Mouse (Mus musculus): ENCODE results near the gene Sox12. TPM values are rescaled to one million over a fixed set of nuclear protein-coding genes. Genes with fewer than 3 reads are reported as not detected.

The Sox12 gene
- polyA plus RNA-seq, 1 experiment: 4.0 TPM

DNA sequence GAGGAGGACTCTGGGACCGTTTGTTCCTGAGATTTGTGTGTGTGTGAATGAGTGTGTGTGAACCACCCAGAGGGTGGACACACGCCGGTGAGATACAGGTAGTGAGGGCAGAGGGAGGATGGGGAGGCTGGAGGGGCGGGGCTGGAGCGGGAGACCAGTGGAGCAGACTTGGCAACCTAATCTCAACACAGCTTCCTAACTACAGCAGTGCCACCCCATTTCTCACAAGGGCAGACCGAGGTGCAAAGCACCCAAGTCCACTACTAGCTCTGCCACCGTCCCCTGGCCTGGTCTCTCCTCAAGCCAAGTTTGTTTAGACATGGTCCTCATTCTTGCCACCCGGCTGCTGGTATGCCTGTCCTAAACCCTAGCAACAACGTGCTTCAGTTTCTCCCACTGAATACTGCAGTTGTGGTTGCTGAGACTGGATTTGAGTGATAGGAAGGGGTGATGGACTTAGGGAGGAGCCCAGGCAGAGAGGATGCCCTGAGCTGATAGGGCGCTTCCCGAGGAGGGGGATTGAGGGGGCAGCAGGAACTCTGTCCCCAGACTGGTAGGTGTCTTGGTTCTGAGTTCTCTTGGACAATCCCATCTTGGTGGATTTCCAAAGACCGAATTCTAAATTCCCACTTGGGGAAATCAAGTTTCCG is 2.5 kb downstream of the Sox12 start:
- TF ChIP-seq CTCF (IDR thresholded peaks at IDR 0.05; ENCODE audit: extremely low read depth, insufficient read depth, insufficient read length, insufficient replicate concordance) (no peak), POLR2A (IDR thresholded peaks at IDR 0.05; ENCODE audit: low read depth, low read length) (no peak)
- H3K27ac ChIP-seq (ENCODE audit: insufficient read depth, low read length): no peak overlapping the region
- no peak for DNase-seq (ENCODE audit: low read depth in 1 of 2, low spot score in 2 of 2)
- H3K4me3 ChIP-seq (ENCODE audit: extremely low read depth, insufficient read depth, insufficient read length): no peak overlapping the region
- WGBS: 71% methylated on average over 13 of the region's 13 CpGs
- peaks cover 9% of the 10 kb centered on the region for H3K4me1 ChIP-seq (ENCODE audit: control insufficient read depth, insufficient read depth, insufficient read length)
- H3K27me3 ChIP-seq (ENCODE audit: control insufficient read depth, insufficient read depth, low read length): peaks cover 2% of the 10 kb centered on the region; the same call in 1 of the 2 replicates
- no peaks in the 10 kb centered on the region for H3K36me3 ChIP-seq (ENCODE audit: control insufficient read depth, insufficient read depth, low read length)

DNA sequence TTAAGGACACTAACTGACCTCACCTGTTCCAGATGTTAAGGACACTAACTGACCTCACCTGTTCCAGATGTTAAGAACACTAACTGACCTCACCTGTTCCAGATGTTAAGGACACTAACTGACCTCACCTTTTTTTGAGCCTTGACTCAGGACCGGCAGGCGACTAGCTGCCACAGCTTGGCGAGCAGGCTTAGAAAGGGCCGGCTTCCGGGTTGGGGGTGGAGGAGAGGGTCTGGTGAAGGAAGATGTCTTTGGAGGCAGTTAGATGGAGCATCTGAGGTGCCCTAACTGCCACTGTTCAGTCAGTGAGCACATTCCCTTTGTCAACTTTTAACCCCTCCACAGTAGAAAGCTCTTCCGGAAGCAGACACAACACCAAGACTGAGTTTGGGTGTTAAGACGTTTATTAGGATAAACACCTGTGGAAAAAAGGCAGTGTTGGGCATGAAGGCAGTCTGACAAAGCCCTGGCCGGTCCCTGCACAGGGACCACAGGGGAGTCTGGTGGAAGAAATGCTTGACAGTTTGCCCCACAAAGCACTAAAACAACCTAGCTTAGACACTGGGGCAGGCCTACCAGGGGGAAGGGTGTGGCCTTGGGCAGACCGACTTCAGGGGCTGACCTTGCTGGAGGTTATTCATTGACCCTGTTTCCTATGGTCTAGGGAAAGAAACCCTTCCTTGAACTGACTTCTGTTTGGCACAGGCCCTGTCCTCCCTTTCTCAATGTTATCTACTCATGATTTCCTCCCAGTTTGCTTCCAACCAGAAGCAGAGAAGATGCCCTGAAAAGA is 4.4 kb downstream of the Sox12 start:
- no peak for DNase-seq (ENCODE audit: low read depth in 1 of 2, low spot score in 2 of 2)
- peaks cover 2% of the 10 kb centered on the region; the same call in 1 of the 2 replicates for H3K27me3 ChIP-seq (ENCODE audit: control insufficient read depth, insufficient read depth, low read length)
- no peak overlapping the region for H3K27ac ChIP-seq (ENCODE audit: insufficient read depth, low read length)
- no peak overlapping the region for H3K4me3 ChIP-seq (ENCODE audit: extremely low read depth, insufficient read depth, insufficient read length)
- 81% methylated on average over 9 of the region's 9 CpGs for WGBS
- peaks cover 4% of the 10 kb centered on the region for H3K4me1 ChIP-seq (ENCODE audit: control insufficient read depth, insufficient read depth, insufficient read length)
- TF ChIP-seq CTCF (IDR thresholded peaks at IDR 0.05; ENCODE audit: extremely low read depth, insufficient read depth, insufficient read length, insufficient replicate concordance) (no peak), POLR2A (IDR thresholded peaks at IDR 0.05; ENCODE audit: low read depth, low read length) (no peak)
- H3K36me3 ChIP-seq (ENCODE audit: control insufficient read depth, insufficient read depth, low read length): no peaks in the 10 kb centered on the region

DNA sequence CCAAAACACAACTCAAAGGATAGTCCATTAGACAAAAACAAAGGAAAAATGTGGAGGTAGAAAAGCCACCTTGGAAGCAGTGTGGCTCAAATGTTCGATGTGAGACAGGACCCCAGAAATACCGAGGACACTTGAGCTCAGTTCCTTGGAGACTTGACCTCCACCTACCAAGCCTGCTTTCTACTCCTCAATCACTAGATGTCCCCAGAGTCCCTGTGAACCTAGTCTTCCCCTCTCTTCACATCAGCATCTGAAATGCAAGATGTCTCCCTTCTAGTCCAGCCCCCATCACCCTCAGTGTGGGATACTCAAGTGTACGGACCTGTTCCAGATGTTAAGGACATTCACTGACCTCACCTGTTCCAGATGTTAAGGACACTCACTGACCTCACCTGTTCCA is 5.1 kb downstream of the Sox12 start:
- WGBS: 25% methylated on average over 3 of the region's 3 CpGs
- Histone ChIP-seq H3K27ac (ENCODE audit: insufficient read depth, low read length) (no peak overlapping the region), H3K4me1 (ENCODE audit: control insufficient read depth, insufficient read depth, insufficient read length) (peaks cover 4% of the 10 kb centered on the region), H3K36me3 (ENCODE audit: control insufficient read depth, insufficient read depth, low read length) (no peaks in the 10 kb centered on the region), H3K27me3 (ENCODE audit: control insufficient read depth, insufficient read depth, low read length) (peaks cover 2% of the 10 kb centered on the region; the same call in 1 of the 2 replicates), H3K4me3 (ENCODE audit: extremely low read depth, insufficient read depth, insufficient read length) (no peak overlapping the region)
- DNase-seq (ENCODE audit: low read depth in 1 of 2, low spot score in 2 of 2): peak in 1 of 2 experiments; percentile 33
- TF ChIP-seq CTCF (IDR thresholded peaks at IDR 0.05; ENCODE audit: extremely low read depth, insufficient read depth, insufficient read length, insufficient replicate concordance): peak; percentile 64; the same call in 1 of the 2 replicates
- no peak for TF ChIP-seq POLR2A (IDR thresholded peaks at IDR 0.05; ENCODE audit: low read depth, low read length)

DNA sequence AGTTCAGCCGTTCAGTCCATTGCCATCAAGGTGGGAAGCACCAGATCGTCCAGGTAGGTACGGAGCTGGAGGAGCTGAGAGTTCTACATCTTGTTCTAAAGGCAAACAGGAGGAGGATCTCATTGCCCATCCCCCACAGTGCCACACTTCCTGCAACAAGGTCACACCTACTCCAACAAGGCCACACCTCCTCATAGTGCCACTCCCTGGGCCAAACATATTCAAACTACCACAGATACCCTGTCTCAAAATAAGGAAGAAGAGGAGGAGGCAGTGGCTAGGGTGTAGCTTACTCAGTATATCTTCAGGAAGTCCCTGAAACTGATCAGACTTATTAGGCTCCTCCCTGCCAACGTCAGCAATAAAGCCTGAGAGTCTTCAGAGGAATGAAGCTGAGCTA is 13.7 kb downstream of the Sox12 start:
- no peaks in the 10 kb centered on the region for H3K27me3 ChIP-seq (ENCODE audit: control insufficient read depth, insufficient read depth, low read length)
- no peak overlapping the region for H3K4me3 ChIP-seq (ENCODE audit: extremely low read depth, insufficient read depth, insufficient read length)
- DNase-seq (ENCODE audit: low read depth in 1 of 2, low spot score in 2 of 2): no peak
- H3K4me1 ChIP-seq (ENCODE audit: control insufficient read depth, insufficient read depth, insufficient read length): no peaks in the 10 kb centered on the region
- TF ChIP-seq CTCF (IDR thresholded peaks at IDR 0.05; ENCODE audit: extremely low read depth, insufficient read depth, insufficient read length, insufficient replicate concordance) (no peak), POLR2A (IDR thresholded peaks at IDR 0.05; ENCODE audit: low read depth, low read length) (no peak)
- 95% methylated on average over 4 of the region's 4 CpGs for WGBS
- no peaks in the 10 kb centered on the region for H3K36me3 ChIP-seq (ENCODE audit: control insufficient read depth, insufficient read depth, low read length)
- no peak overlapping the region for H3K27ac ChIP-seq (ENCODE audit: insufficient read depth, low read length)

DNA sequence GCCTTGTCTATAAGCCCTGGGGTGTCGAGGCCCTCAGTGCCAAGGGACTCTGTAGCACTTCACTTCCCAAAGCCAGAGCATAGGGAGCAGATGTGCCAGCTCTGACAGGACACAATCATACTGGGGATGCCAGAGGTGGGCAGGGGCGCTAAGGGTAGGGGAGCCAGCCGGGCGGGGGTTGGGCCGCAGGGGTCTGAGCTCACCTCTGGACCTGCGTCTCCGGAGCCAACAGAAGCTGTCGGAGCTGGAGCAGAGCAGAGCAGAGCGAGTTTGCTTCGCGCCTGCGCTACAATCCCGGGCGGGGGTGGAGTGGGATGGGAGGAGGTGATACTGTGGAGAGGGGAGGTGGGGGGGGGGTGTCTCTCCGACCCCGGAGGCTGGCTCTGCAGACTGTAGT is 21.5 kb downstream of the Sox12 start, which contains the start of gene Nrsn2:
Gene Nrsn2, minus strand, starts transcription at position 294 of the 397 bp plus-strand sequence.
- WGBS: 29% methylated on average over 16 of the region's 16 CpGs
- no peak within 1 kb of the TSS for H3K27ac ChIP-seq (ENCODE audit: insufficient read depth, low read length)
- TF ChIP-seq CTCF (IDR thresholded peaks at IDR 0.05; ENCODE audit: extremely low read depth, insufficient read depth, insufficient read length, insufficient replicate concordance) (no peak), POLR2A (IDR thresholded peaks at IDR 0.05; ENCODE audit: low read depth, low read length) (no peak)
- DNase-seq (ENCODE audit: low read depth in 1 of 2, low spot score in 2 of 2): no peak
- no peak within 1 kb of the TSS for H3K4me3 ChIP-seq (ENCODE audit: extremely low read depth, insufficient read depth, insufficient read length)
- H3K4me1 ChIP-seq (ENCODE audit: control insufficient read depth, insufficient read depth, insufficient read length): no peaks in the 10 kb centered on the region
- H3K36me3 ChIP-seq (ENCODE audit: control insufficient read depth, insufficient read depth, low read length): no peaks in the 10 kb centered on the region
- H3K27me3 ChIP-seq (ENCODE audit: control insufficient read depth, insufficient read depth, low read length): peaks cover 6% of the 10 kb centered on the region

DNA sequence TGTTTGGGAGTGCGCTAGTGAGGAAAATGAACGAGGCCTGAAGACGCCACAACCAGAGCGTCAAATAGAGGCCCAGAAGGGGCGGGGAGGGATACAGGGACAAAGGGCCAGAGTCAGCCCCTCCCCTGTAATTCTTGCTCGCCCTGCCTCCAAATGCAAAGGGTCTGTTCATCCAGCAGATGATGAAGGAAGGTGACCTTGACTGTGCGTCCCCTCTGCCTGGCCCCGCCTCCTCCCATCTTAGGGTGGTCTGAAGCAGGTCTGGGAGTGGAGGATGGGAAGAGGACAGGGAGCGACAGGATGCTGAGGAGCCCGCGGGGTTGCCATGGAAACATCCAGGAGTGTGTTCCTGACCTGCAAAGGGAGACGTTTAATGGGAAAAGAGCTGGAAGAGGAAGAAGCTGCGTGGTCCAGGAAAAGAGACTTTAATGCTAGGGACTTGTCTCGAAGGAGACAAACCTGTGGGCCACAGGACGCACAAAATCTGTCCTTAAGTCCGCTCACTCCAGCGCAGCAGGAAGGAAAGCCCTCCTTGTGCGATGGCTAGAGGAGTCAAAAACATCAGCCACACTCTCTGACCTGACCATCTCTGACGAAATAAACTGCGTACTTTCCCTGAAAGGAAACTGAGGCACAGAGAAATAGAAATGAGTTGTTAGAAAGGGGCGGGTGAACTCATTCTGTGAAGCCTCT is 22.1 kb downstream of the Sox12 start:
- DNase-seq (ENCODE audit: low read depth in 1 of 2, low spot score in 2 of 2): no peak
- Histone ChIP-seq H3K36me3 (ENCODE audit: control insufficient read depth, insufficient read depth, low read length) (no peaks in the 10 kb centered on the region), H3K4me1 (ENCODE audit: control insufficient read depth, insufficient read depth, insufficient read length) (no peaks in the 10 kb centered on the region), H3K27ac (ENCODE audit: insufficient read depth, low read length) (no peak overlapping the region), H3K27me3 (ENCODE audit: control insufficient read depth, insufficient read depth, low read length) (peaks cover 6% of the 10 kb centered on the region), H3K4me3 (ENCODE audit: extremely low read depth, insufficient read depth, insufficient read length) (no peak overlapping the region)
- TF ChIP-seq POLR2A (IDR thresholded peaks at IDR 0.05; ENCODE audit: low read depth, low read length) (no peak), CTCF (IDR thresholded peaks at IDR 0.05; ENCODE audit: extremely low read depth, insufficient read depth, insufficient read length, insufficient replicate concordance) (no peak)
- WGBS: 40% methylated on average over 21 of the region's 21 CpGs
